Mouse (Mus musculus) ES-E14 (cell line): ENCODE results near the gene Gm11985. TPM values are rescaled to one million over a fixed set of nuclear protein-coding genes. Genes with fewer than 3 reads are reported as not detected.

Experiments used
- DNase-seq: peaks from one replicate; pipeline ENCODE4 v3.0.0-alpha.2; 2013; ENCODE audit warnings: low read depth, low spot score
- H3K27ac ChIP-seq: 2 replicates; pipeline ENCODE4 v1.5.1; 2012; ENCODE audit warnings: low read depth, mild to moderate bottlenecking, low read length, moderate library complexity, mixed read lengths; ENCODE audit not compliant: poor library complexity, insufficient read depth, severe bottlenecking
- H3K36me3 ChIP-seq: 2 replicates; pipeline ENCODE4 v1.6.1; 2012; ENCODE audit warnings: mild to moderate bottlenecking, low read length, moderate library complexity, mixed read lengths; ENCODE audit not compliant: control insufficient read depth, poor library complexity, insufficient read depth, severe bottlenecking
- H3K4me1 ChIP-seq, 2 experiments: fragments of 150-350 bp in 1 of 2; sonication (generic) in 1 of 2; 2 replicates each; pipeline ENCODE4 v1.6.1; 2012; ENCODE audit warnings: low read length in 2 of 2, mild to moderate bottlenecking in 1 of 2, mixed read lengths in 1 of 2; ENCODE audit not compliant: control insufficient read depth in 2 of 2, insufficient read depth in 2 of 2, poor library complexity in 1 of 2
- H3K4me3 ChIP-seq, 2 experiments: fragments of 150-350 bp in 1 of 2; sonication (generic) in 1 of 2; 2 replicates each; pipeline ENCODE4 v1.5.1; 2012; ENCODE audit warnings: low read length in 2 of 2, low read depth in 1 of 2, mild to moderate bottlenecking in 1 of 2, mixed read lengths in 1 of 2; ENCODE audit not compliant: insufficient read depth in 1 of 2, poor library complexity in 1 of 2, severe bottlenecking in 1 of 2
- H3K9ac ChIP-seq: 2 replicates; pipeline ENCODE4 v1.6.1; 2012; ENCODE audit warnings: low read depth, mild to moderate bottlenecking, low read length, mixed read lengths; ENCODE audit not compliant: poor library complexity, insufficient read depth, severe bottlenecking
- H3K9me3 ChIP-seq: fragments of 150-350 bp; sonication (generic); 2 replicates; pipeline ENCODE4 v1.6.1; 2012; ENCODE audit warnings: low read depth, mild to moderate bottlenecking, low read length; ENCODE audit not compliant: control insufficient read depth, insufficient read depth
- CHD2 ChIP-seq: IDR thresholded peaks from 2 replicates; pipeline ENCODE4 v1.6.1; 2014; ENCODE audit warnings: mild to moderate bottlenecking, low read depth, low read length, inconsistent platforms
- HCFC1 ChIP-seq: IDR thresholded peaks from 2 replicates; pipeline ENCODE4 v1.6.1; 2012; ENCODE audit warnings: low read length, inconsistent platforms, borderline replicate concordance; ENCODE audit not compliant: insufficient read depth
- MAFK ChIP-seq: IDR thresholded peaks from 2 replicates; pipeline ENCODE4 v1.6.1; 2014; ENCODE audit warnings: mild to moderate bottlenecking, low read depth, low read length, inconsistent platforms; ENCODE audit not compliant: insufficient read depth
- ZC3H11A ChIP-seq: IDR thresholded peaks from 2 replicates; pipeline ENCODE4 v1.6.1; 2012; ENCODE audit warnings: low read depth, mild to moderate bottlenecking, inconsistent platforms, low read length, borderline replicate concordance
- ZNF384 ChIP-seq: IDR thresholded peaks from 2 replicates; pipeline ENCODE4 v1.6.1; 2012; ENCODE audit warnings: low read depth, low read length, inconsistent platforms
- in situ Hi-C, 2 experiments: fragments of 600-800 bp; cut with MboI; formaldehyde crosslinking; loops; one replicate each; pipeline ENCODE4 v1.15.1; 2025; ENCODE audit warnings: low sequenced_read_pairs in 2 of 2, inconsistent platforms in 1 of 2; ENCODE audit not compliant: unreplicated experiment in 2 of 2
- total RNA-seq: library from RNA; depleted of rRNA; stranded (reverse); fragments of 300-350 nt; gene quantifications from 2 replicates; pipeline ENCODE4 v1.2.3, GENCODE M21; 2012

Gene Gm11985
- total RNA-seq, 1 experiment, result not detected

DNA sequence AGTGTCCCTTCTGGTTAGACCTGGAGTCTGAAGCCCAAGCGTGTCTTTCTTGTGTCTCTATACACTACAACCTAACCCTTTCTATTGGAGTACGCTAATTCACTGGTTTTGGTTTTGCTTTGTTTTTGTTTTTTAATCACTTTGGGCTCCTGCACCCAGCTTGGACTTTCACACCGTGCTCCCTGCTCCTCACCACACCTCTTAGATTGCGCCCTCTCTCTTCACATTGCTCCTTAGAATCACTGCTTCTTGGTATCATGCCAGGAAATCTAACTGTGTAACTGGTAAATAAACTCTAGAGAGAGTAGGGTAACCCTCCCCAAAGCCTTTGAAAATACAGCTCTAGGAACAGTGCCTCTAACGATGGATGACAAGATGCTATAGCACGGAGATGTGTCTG lies 30.2 kb downstream of the Gm11985 start:
- Histone ChIP-seq H3K9ac (no peak overlapping the region), H3K4me1 (peaks cover 0 to 3% of the 10 kb centered on the region in 2 experiments; a peak in 1 of 4 replicates), H3K36me3 (no peaks in the 10 kb centered on the region), H3K4me3 (no peak overlapping the region), H3K9me3 (no peaks in the 10 kb centered on the region), H3K27ac (no peak overlapping the region)
- DNase-seq, result no peak
- TF ChIP-seq ZC3H11A (no peak), MAFK (no peak), ZNF384 (no peak), HCFC1 (no peak), CHD2 (no peak)
- in situ Hi-C loops, result loop anchor here in 1 of 2 experiments (25.0 kb wide), 1 partner anchor 496 kb away; the partner anchor contains the start of gene Ramp3

DNA sequence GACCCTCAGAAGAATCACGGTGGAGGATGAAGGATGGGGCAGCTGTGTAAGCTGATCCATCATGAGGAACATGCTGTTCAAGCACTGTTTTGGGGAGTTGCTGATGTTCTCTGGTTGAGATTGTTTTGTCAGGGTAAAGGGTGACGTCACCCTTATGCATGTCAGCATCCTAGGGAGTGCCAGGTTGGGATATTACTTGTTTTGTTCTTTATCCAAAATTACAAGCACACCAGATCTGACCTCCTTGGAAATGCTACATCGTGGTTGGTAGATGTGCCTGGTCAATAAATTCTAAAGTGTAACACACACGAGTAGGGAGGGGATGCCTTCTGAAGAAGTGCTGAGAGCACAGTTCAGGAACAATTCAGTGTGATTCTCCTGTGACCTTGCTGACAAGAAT lies 31.9 kb downstream of the Gm11985 start:
- in situ Hi-C loops, result loop anchor here in 1 of 2 experiments (25.0 kb wide), 1 partner anchor 494 kb away; the partner anchor contains the start of gene Ramp3
- no peaks in the 10 kb centered on the region for H3K36me3 ChIP-seq

GRCm38 (mm10) chr11:7153081-7153480 lies 35.3 kb downstream of the Gm11985 start:
- Histone ChIP-seq H3K4me1 (no peaks in the 10 kb centered on the region), H3K9ac (no peak overlapping the region), H3K36me3 (no peaks in the 10 kb centered on the region), H3K27ac (no peak overlapping the region), H3K4me3 (no peak overlapping the region), H3K9me3 (no peaks in the 10 kb centered on the region)
- DNase-seq, result no peak
- no peak for TF ChIP-seq ZNF384
- no peak for TF ChIP-seq CHD2
- TF ChIP-seq MAFK, result no peak
- TF ChIP-seq HCFC1, result no peak
- TF ChIP-seq ZC3H11A, result no peak
- in situ Hi-C loops, result loop anchor here in 1 of 2 experiments (25.0 kb wide), 1 partner anchor 491 kb away; the partner anchor contains the start of gene Ramp3

More for the DNA sequence above, 31.9 kb downstream of the Gm11985 start:
- H3K4me1 ChIP-seq, result peaks cover 0 to 2% of the 10 kb centered on the region in 2 experiments; a peak in 1 of 4 replicates
- no peak for TF ChIP-seq ZNF384
- no peak for TF ChIP-seq MAFK
- TF ChIP-seq CHD2, result no peak
- no peak overlapping the region for H3K9ac ChIP-seq
- no peaks in the 10 kb centered on the region for H3K9me3 ChIP-seq
- H3K4me3 ChIP-seq, result no peak overlapping the region
- DNase-seq, result no peak
- H3K27ac ChIP-seq, result no peak overlapping the region

GRCm38 (mm10) chr11:7152371-7152770 lies 36.0 kb downstream of the Gm11985 start:
- TF ChIP-seq ZNF384 (no peak), MAFK (no peak), CHD2 (no peak), HCFC1 (no peak), ZC3H11A (no peak)
- no peak overlapping the region for H3K27ac ChIP-seq
- no peak for DNase-seq
- no peak overlapping the region for H3K9ac ChIP-seq
- no peaks in the 10 kb centered on the region for H3K4me1 ChIP-seq
- H3K36me3 ChIP-seq, result no peaks in the 10 kb centered on the region
- no peak overlapping the region for H3K4me3 ChIP-seq
- in situ Hi-C loops, result loop anchor here in 1 of 2 experiments (25.0 kb wide), 1 partner anchor 490 kb away; the partner anchor contains the start of gene Ramp3
- no peaks in the 10 kb centered on the region for H3K9me3 ChIP-seq

GRCm38 (mm10) chr11:7150511-7150910 lies 37.9 kb downstream of the Gm11985 start:
- Histone ChIP-seq H3K4me3 (no peak overlapping the region), H3K36me3 (no peaks in the 10 kb centered on the region), H3K9ac (no peak overlapping the region), H3K9me3 (no peaks in the 10 kb centered on the region), H3K4me1 (no peaks in the 10 kb centered on the region), H3K27ac (no peak overlapping the region)
- in situ Hi-C loops, result loop anchor here in 1 of 2 experiments (25.0 kb wide), 1 partner anchor 488 kb away; the partner anchor contains the start of gene Ramp3
- TF ChIP-seq MAFK (no peak), ZC3H11A (no peak), CHD2 (no peak), ZNF384 (no peak), HCFC1 (no peak)
- no peak for DNase-seq
